ENCODE assay signal across 22 mouse cellular contexts in genomic region chr2:61379076-61379475, GRCm38 (mm10).
DNase-seq lines count a peak whose midpoint lies in the region; ATAC-seq and TF ChIP-seq lines count a peak whose summit lies in the region.
"Had no signal": no experiment of that assay in that cellular context is flagged by ENCODE, and none has a peak within 500 bp of the region (broad histone marks: within the 10 kb centered on the region; RNA-seq: fewer than 3 reads in every experiment).

No protein-coding gene starts in this region.

- TF ChIP-seq EP300 in lung, postnatal 0 days (IDR thresholded peaks at IDR 0.05), result no peak

- H3K9me3 ChIP-seq in kidney, postnatal 0 days (replicated peaks; ENCODE audit: low read length), result no peaks in the 10 kb centered on the region
- no peaks in the 10 kb centered on the region for H3K9me3 ChIP-seq in lung, postnatal 0 days (ENCODE audit: low read length)
- H3K9me3 ChIP-seq: embryonic facial prominence, embryonic 12.5 days; heart, embryonic 15.5 days; limb, embryonic 13.5 days; liver, embryonic 15.5 days; neural tube, embryonic 15.5 days had no signal

- no peak overlapping the region for H3K4me3 ChIP-seq in kidney, postnatal 0 days (replicated peaks; ENCODE audit: low read depth, low read length)
- H3K4me3 ChIP-seq in lung, postnatal 0 days (ENCODE audit: low read depth, low read length), result no peak overlapping the region
- H3K4me3 ChIP-seq: embryonic facial prominence, embryonic 12.5 days; heart, embryonic 15.5 days; limb, embryonic 13.5 days; liver, embryonic 15.5 days; neural tube, embryonic 15.5 days had no signal

- 0 out of 2 replicates have a peak, but pooled peaks have one; percentile 18 for TF ChIP-seq CTCF in kidney, postnatal 0 days (IDR thresholded peaks at IDR 0.05; ENCODE audit: low read depth)
- TF ChIP-seq CTCF in lung, postnatal 0 days (IDR thresholded peaks at IDR 0.05), result 0 out of 2 replicates have a peak, but pooled peaks have one; percentile 10

- no peak for ATAC-seq in kidney, postnatal 0 days (replicated peaks; ENCODE audit: low FRiP score, low read depth)
- no peak for ATAC-seq in lung, postnatal 0 days
- peak; percentile 58 for ATAC-seq in activated CD4-positive, CD25-positive, alpha-beta regulatory T cell, adult 4 months
- peak; percentile 29 for ATAC-seq in megakaryocyte progenitor cell, adult 5-6 weeks (replicated peaks; ENCODE audit: poor library complexity)
- ATAC-seq: midbrain, embryonic 16.5 days had no signal

- H3K27ac ChIP-seq in kidney, postnatal 0 days, result no peak overlapping the region
- H3K27ac ChIP-seq in lung, postnatal 0 days (ENCODE audit: low read length), result no peak overlapping the region
- H3K27ac ChIP-seq: embryonic facial prominence, embryonic 12.5 days; heart, embryonic 15.5 days; limb, embryonic 13.5 days; liver, embryonic 15.5 days; neural tube, embryonic 15.5 days had no signal

- H3K36me3 ChIP-seq in kidney, postnatal 0 days (ENCODE audit: insufficient read depth, low read length), result no peaks in the 10 kb centered on the region
- no peaks in the 10 kb centered on the region for H3K36me3 ChIP-seq in lung, postnatal 0 days (ENCODE audit: insufficient read depth, low read length)
- H3K36me3 ChIP-seq: embryonic facial prominence, embryonic 12.5 days; heart, embryonic 15.5 days; limb, embryonic 13.5 days; liver, embryonic 15.5 days; neural tube, embryonic 15.5 days had no signal

- no peak overlapping the region for H3K4me2 ChIP-seq in kidney, postnatal 0 days (ENCODE audit: low read length)
- no peak overlapping the region for H3K4me2 ChIP-seq in lung, postnatal 0 days (replicated peaks; ENCODE audit: low read depth, low read length)
- H3K4me2 ChIP-seq: embryonic facial prominence, embryonic 12.5 days; heart, embryonic 15.5 days; limb, embryonic 13.5 days; liver, embryonic 15.5 days; neural tube, embryonic 15.5 days had no signal

- DNase-seq in kidney, postnatal 0 days (ENCODE audit: low spot score), result no peak
- DNase-seq in kidney, adult 8-10 months, result no peak
- DNase-seq in lung, postnatal 0 days (ENCODE audit: low spot score), result no peak
- no peak for DNase-seq in lung, postnatal 10 days
- no peak for DNase-seq in ovary, adult 18-20 months (ENCODE audit: low spot score)
- DNase-seq in lung, postnatal 14 days, result no peak
- DNase-seq: adrenal gland, postnatal 10 days; cerebellum, adult 18-20 months; cerebellum, postnatal 14 days; gastrocnemius, postnatal 36 days; heart, postnatal 36 days; kidney, adult 11 months; right cerebral cortex, postnatal 14 days; spleen, adult 18-20 months had no signal

- no peaks in the 10 kb centered on the region for H3K27me3 ChIP-seq in kidney, postnatal 0 days (ENCODE audit: insufficient read depth, low read length)
- H3K27me3 ChIP-seq in lung, postnatal 0 days (replicated peaks; ENCODE audit: insufficient read depth, low read length), result no peaks in the 10 kb centered on the region
- H3K27me3 ChIP-seq: embryonic facial prominence, embryonic 12.5 days; heart, embryonic 15.5 days; limb, embryonic 13.5 days; liver, embryonic 15.5 days; neural tube, embryonic 15.5 days had no signal

- WGBS in kidney, postnatal 0 days, result 73% methylated on average over 5 of the region's 5 CpGs
- WGBS in lung, postnatal 0 days, result 78% methylated on average over 5 of the region's 5 CpGs

- no peak overlapping the region for H3K9ac ChIP-seq in kidney, postnatal 0 days (ENCODE audit: low read depth, low read length)
- H3K9ac ChIP-seq in lung, postnatal 0 days (replicated peaks; ENCODE audit: low read depth), result no peak overlapping the region
- H3K9ac ChIP-seq: embryonic facial prominence, embryonic 12.5 days; heart, embryonic 15.5 days; limb, embryonic 13.5 days; liver, embryonic 15.5 days; neural tube, embryonic 15.5 days had no signal

- no peaks in the 10 kb centered on the region for H3K4me1 ChIP-seq in kidney, postnatal 0 days (replicated peaks; ENCODE audit: insufficient read depth, low read length)
- H3K4me1 ChIP-seq in lung, postnatal 0 days (ENCODE audit: insufficient read depth, low read depth, low read length), result no peaks in the 10 kb centered on the region
- H3K4me1 ChIP-seq: embryonic facial prominence, embryonic 12.5 days; limb, embryonic 13.5 days; liver, embryonic 15.5 days; neural tube, embryonic 15.5 days had no signal

Comparison
In these comparisons a context has a peak if more than half of its experiments do, and no peak if none do; other contexts are left out.
1. ATAC-seq: peak in activated CD4-positive, CD25-positive, alpha-beta regulatory T cell, adult 4 months (single experiment) and megakaryocyte progenitor cell, adult 5-6 weeks (single experiment); none in kidney, postnatal 0 days (single experiment) and lung, postnatal 0 days (single experiment).